Mouse (Mus musculus): ENCODE data around the gene Atad2b.
"Not testable (repeated sequence)": the region's sequence is repeated elsewhere in the genome, so short reads cannot be mapped to it uniquely, and the experiment has no call there.

DNA sequence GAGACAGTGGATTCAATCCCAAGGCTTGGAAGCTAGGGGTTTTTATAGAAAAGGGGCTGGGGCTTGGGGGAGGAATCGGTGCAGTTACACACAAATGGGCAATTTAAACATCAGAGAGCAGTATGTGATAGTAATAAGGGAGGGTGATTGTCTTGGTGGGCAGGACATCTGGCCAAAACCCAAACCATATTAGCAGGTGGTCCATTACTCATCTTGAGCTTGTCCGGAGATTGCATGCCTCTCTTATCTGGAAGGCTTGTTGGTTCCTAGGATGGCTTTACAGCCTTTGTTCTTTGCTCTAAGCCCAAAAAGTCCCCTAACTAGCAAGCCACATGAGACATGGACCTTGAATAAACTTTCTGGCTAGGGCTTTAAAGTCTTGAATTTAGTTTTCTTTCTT is 91.5 kb downstream of the Atad2b start:
- TF ChIP-seq CTCF (IDR thresholded peaks at IDR 0.05; ENCODE audit: borderline replicate concordance, extremely low read depth, insufficient read depth, insufficient read length); POLR2A (IDR thresholded peaks at IDR 0.05; ENCODE audit: borderline replicate concordance, extremely low read depth, insufficient read depth, insufficient read length, poor library complexity, severe bottlenecking): not testable (repeated sequence)
